Mouse (Mus musculus) lung, postnatal 0 days (tissue): ENCODE results near the gene Stk11.

Experiments
- CTCF ChIP-seq: IDR thresholded peaks from 2 replicates; pipeline ENCODE4 v1.5.1; 2016; ENCODE audit warnings: antibody characterized with exemption, mild to moderate bottlenecking
- EP300 ChIP-seq: IDR thresholded peaks from 2 replicates; pipeline ENCODE4 v1.6.1; 2016; ENCODE audit warnings: antibody characterized with exemption, mild to moderate bottlenecking, control low read depth

- no peak for TF ChIP-seq CTCF
- TF ChIP-seq EP300 = no peak
These were observed 18.8 kb downstream of the Stk11 start for GRCm38 (mm10) chr10:80134421-80134820.
